Mouse (Mus musculus) CH12.LX (cell line): Measurements from ENCODE around the gene Itln1. TPM values are rescaled to one million over a fixed set of nuclear protein-coding genes. Genes with fewer than 3 reads are reported as not detected.
A peak's percentile ranks its signal among the peaks of the same experiment; 100 is the strongest.

ENCODE experiments used
- DNase-seq: peaks from one replicate; pipeline ENCODE4 v3.0.0-alpha.2; 2013; ENCODE audit errors: extremely low read depth
- H3K27ac ChIP-seq: 2 replicates; pipeline ENCODE4 v1.5.1; 2012; ENCODE audit warnings: low read depth, mild to moderate bottlenecking, control low read depth, moderate library complexity; ENCODE audit not compliant: insufficient read depth
- H3K27me3 ChIP-seq: replicated peaks from 2 replicates; pipeline ENCODE3; 2012; ENCODE audit warnings: inconsistent platforms
- H3K36me3 ChIP-seq, 2 experiments: replicated peaks in 1 of 2; 2 replicates each; pipeline versions ENCODE3 to v1.6.1; 2012; ENCODE audit warnings: inconsistent platforms in 1 of 2, low read length in 1 of 2, mild to moderate bottlenecking in 1 of 2, mixed read lengths in 1 of 2, moderate library complexity in 1 of 2; ENCODE audit not compliant: control insufficient read depth in 1 of 2, insufficient read depth in 1 of 2
- H3K4me1 ChIP-seq, 2 experiments: 2 replicates each; pipeline ENCODE4 v1.6.1; 2012; ENCODE audit warnings: inconsistent platforms in 1 of 2, moderate library complexity in 1 of 2; ENCODE audit not compliant: insufficient read depth in 2 of 2, control insufficient read depth in 1 of 2
- H3K4me2 ChIP-seq: 2 replicates; pipeline ENCODE4 v1.6.1; 2012; ENCODE audit warnings: low read depth, mild to moderate bottlenecking, control low read depth; ENCODE audit not compliant: poor library complexity, insufficient read depth, severe bottlenecking
- H3K4me3 ChIP-seq, 3 experiments: fragments of 150-350 bp in 1 of 3; sonication (generic) in 1 of 3; replicated peaks in 1 of 3; 2 replicates each; pipeline versions ENCODE3 to v1.5.1; 2011 to 2012; ENCODE audit warnings: low read depth in 2 of 3, low read length in 2 of 3, mild to moderate bottlenecking in 2 of 3, moderate library complexity in 2 of 3, control low read depth in 1 of 3, improper control_type of control experiment in 1 of 3, inconsistent platforms in 1 of 3, mixed read lengths in 1 of 3; ENCODE audit not compliant: poor library complexity in 1 of 3
- H3K79me2 ChIP-seq: replicated peaks from 2 replicates; pipeline ENCODE4 v1.6.1; 2012; ENCODE audit warnings: mild to moderate bottlenecking, moderate library complexity; ENCODE audit not compliant: control insufficient read depth, poor library complexity, insufficient read depth, severe bottlenecking; ENCODE audit errors: extremely low read depth
- H3K9ac ChIP-seq: 2 replicates; pipeline ENCODE4 v1.6.1; 2012; ENCODE audit warnings: low read depth, mild to moderate bottlenecking, control low read depth, moderate library complexity; ENCODE audit not compliant: insufficient read depth
- H3K9me3 ChIP-seq: replicated peaks from 2 replicates; pipeline ENCODE3; 2012; ENCODE audit warnings: low read length, inconsistent platforms, mixed read lengths
- BHLHE40 ChIP-seq: IDR thresholded peaks from 2 replicates; pipeline ENCODE4 v1.6.1; 2011; ENCODE audit warnings: mild to moderate bottlenecking, low read depth, low read length, improper control_type of control experiment
- CHD1 ChIP-seq: IDR thresholded peaks from 2 replicates; pipeline ENCODE4 v1.6.1; 2012; ENCODE audit warnings: low read depth, low read length, improper control_type of control experiment, inconsistent platforms
- ELF1 ChIP-seq: IDR thresholded peaks from 2 replicates; pipeline ENCODE4 v1.6.1; 2014; ENCODE audit warnings: low read depth, mild to moderate bottlenecking, inconsistent platforms, low read length, improper control_type of control experiment
- EP300 ChIP-seq: IDR thresholded peaks from 2 replicates; pipeline ENCODE4 v1.6.1; 2011; ENCODE audit warnings: low read length, improper control_type of control experiment
- JUND ChIP-seq: conservative IDR thresholded peaks from 2 replicates; pipeline ENCODE4 v1.6.1; 2011; ENCODE audit warnings: low read depth, low read length, improper control_type of control experiment
- MAFK ChIP-seq: IDR thresholded peaks from 2 replicates; pipeline ENCODE4 v1.6.1; 2011; ENCODE audit warnings: low read length, improper control_type of control experiment; ENCODE audit not compliant: insufficient replicate concordance
- MAZ ChIP-seq: IDR thresholded peaks from 2 replicates; pipeline ENCODE4 v1.6.1; 2012; ENCODE audit warnings: low read depth, mild to moderate bottlenecking, inconsistent platforms, low read length, improper control_type of control experiment, moderate library complexity
- MEF2A ChIP-seq: IDR thresholded peaks from 2 replicates; pipeline ENCODE4 v1.6.1; 2014; ENCODE audit warnings: low read depth, mild to moderate bottlenecking, inconsistent platforms, low read length, improper control_type of control experiment, borderline replicate concordance
- MXI1 ChIP-seq: IDR thresholded peaks from 2 replicates; pipeline ENCODE4 v1.6.1; 2011; ENCODE audit warnings: mild to moderate bottlenecking, low read depth, low read length, improper control_type of control experiment
- NRF1 ChIP-seq: IDR thresholded peaks from 2 replicates; pipeline ENCODE4 v1.6.1; 2014; ENCODE audit warnings: low read depth, mild to moderate bottlenecking, inconsistent platforms, low read length, improper control_type of control experiment, moderate library complexity
- PAX5 ChIP-seq: IDR thresholded peaks from 2 replicates; pipeline ENCODE4 v1.6.1; 2012; ENCODE audit warnings: low read length, inconsistent platforms, mixed read lengths
- POLR2A ChIP-seq: IDR thresholded peaks from 2 replicates; pipeline ENCODE4 v1.6.1; 2011; ENCODE audit warnings: low read depth, mild to moderate bottlenecking, improper control_type of control experiment, low read length
- POLR2AphosphoS2 ChIP-seq: IDR thresholded peaks from 2 replicates; pipeline ENCODE4 v1.6.1; 2011; ENCODE audit warnings: low read depth, low read length, improper control_type of control experiment
- RAD21 ChIP-seq: IDR thresholded peaks from 2 replicates; pipeline ENCODE4 v1.6.1; 2011; ENCODE audit warnings: low read depth, mild to moderate bottlenecking, low read length, improper control_type of control experiment, moderate library complexity
- RCOR1 ChIP-seq: conservative IDR thresholded peaks from 2 replicates; pipeline ENCODE4 v1.6.1; 2012; ENCODE audit warnings: low read depth, mild to moderate bottlenecking, inconsistent platforms, low read length, improper control_type of control experiment
- SMC3 ChIP-seq: IDR thresholded peaks from 2 replicates; pipeline ENCODE4 v1.6.1; 2011; ENCODE audit warnings: low read depth, low read length, improper control_type of control experiment
- TBP ChIP-seq: conservative IDR thresholded peaks from 2 replicates; pipeline ENCODE4 v1.6.1; 2011; ENCODE audit warnings: low read depth, low read length, improper control_type of control experiment
- TCF12 ChIP-seq: IDR thresholded peaks from 2 replicates; pipeline ENCODE4 v1.6.1; 2014; ENCODE audit warnings: low read depth, mild to moderate bottlenecking, inconsistent platforms, low read length, improper control_type of control experiment
- UBTF ChIP-seq: IDR thresholded peaks from 2 replicates; pipeline ENCODE4 v1.6.1; 2012; ENCODE audit warnings: low read depth, mild to moderate bottlenecking, inconsistent platforms, low read length, improper control_type of control experiment, moderate library complexity
- USF1 ChIP-seq: IDR thresholded peaks from 2 replicates; pipeline ENCODE4 v1.6.1; 2014; ENCODE audit warnings: low read depth, mild to moderate bottlenecking, inconsistent platforms, low read length, improper control_type of control experiment
- USF2 ChIP-seq: conservative IDR thresholded peaks from 2 replicates; pipeline ENCODE4 v1.6.1; 2011; ENCODE audit warnings: low read depth, low read length, improper control_type of control experiment
- dilution Hi-C: fragments of 300-500 bp; cut with MboI; formaldehyde crosslinking; loops from 2 replicates; pipeline ENCODE4 v1.14.3; 2020; ENCODE audit warnings: low sequenced_read_pairs; ENCODE audit not compliant: extremely low pct_unique_long_range_greater_than_20kb, extremely low pct_ligation_motif_present
- in situ Hi-C: fragments of 300-500 bp; cut with MboI; formaldehyde crosslinking; loops from 3 replicates; pipeline ENCODE4 v1.14.3; 2019; ENCODE audit warnings: low sequenced_read_pairs, low pct_ligation_motif_present, low pct_unique_long_range_greater_than_20kb, mixed read lengths
- polyA plus RNA-seq: library from polyadenylated mRNA; unstranded; fragments of >175 nt; gene quantifications from 2 replicates; pipeline ENCODE4 v1.2.1, GENCODE M21; 2012; ENCODE audit warnings: low read depth; ENCODE audit not compliant: insufficient read length
- total RNA-seq, 2 experiments: library from RNA; depleted of rRNA; stranded (reverse); fragments of 300-350 nt in 1 of 2; fragments of >200 nt in 1 of 2; gene quantifications; 2 replicates each; pipeline ENCODE4 v1.2.3; 2012 to 2014

Gene Itln1
- total and polyA plus RNA-seq, 3 experiments = not detected

- Histone ChIP-seq H3K36me3 (no peaks in the 10 kb centered on the region), H3K79me2 (no peaks in the 10 kb centered on the region), H3K4me1 (peaks cover 7 to 18% of the 10 kb centered on the region in 2 experiments), H3K4me2 (no peak overlapping the region), H3K9ac (no peak overlapping the region), H3K27me3 (no peaks in the 10 kb centered on the region), H3K27ac (no peak overlapping the region), H3K4me3 (no peak overlapping the region), H3K9me3 (peaks cover 8% of the 10 kb centered on the region)
- TF ChIP-seq BHLHE40 (no peak), USF2 (no peak), JUND (no peak)
- dilution Hi-C loops = no loop called here
- no peak for DNase-seq
- in situ Hi-C loops = loop anchor here (5.0 to 10.0 kb wide), 2 partner anchors 115 to 372 kb away; partner anchors contain the start of gene Klhdc9
Measured at GRCm38 (mm10) chr1:171477123-171477522, 58.0 kb downstream of the Itln1 start.

- H3K4me3 ChIP-seq = no peak overlapping the region
- no peak overlapping the region for H3K9ac ChIP-seq
- no peaks in the 10 kb centered on the region for H3K36me3 ChIP-seq
- no peaks in the 10 kb centered on the region for H3K27me3 ChIP-seq
- no peak overlapping the region for H3K4me2 ChIP-seq
- H3K4me1 ChIP-seq = peaks cover 18 to 41% of the 10 kb centered on the region in 2 experiments
- in situ Hi-C loops = loop anchor here (10.0 kb wide), 1 partner anchor 369 kb away; no protein-coding TSS in a partner anchor
- no peaks in the 10 kb centered on the region for H3K79me2 ChIP-seq
- no peak overlapping the region for H3K27ac ChIP-seq
- no peak for DNase-seq
- dilution Hi-C loops = no loop called here
- H3K9me3 ChIP-seq = no peaks in the 10 kb centered on the region
- TF ChIP-seq RCOR1 (no peak), ELF1 (0 out of 2 replicates have a peak, but pooled peaks have one; percentile 10), MAZ (no peak), MAFK (no peak)
Measured at GRCm38 (mm10) chr1:171473920-171474640, 61.0 kb downstream of the Itln1 start.

GRCm38 (mm10) chr1:171473506-171473905 is 61.6 kb downstream of the Itln1 start:
- Histone ChIP-seq H3K27me3 (no peaks in the 10 kb centered on the region), H3K36me3 (no peaks in the 10 kb centered on the region), H3K4me2 (no peak overlapping the region), H3K4me1 (peaks cover 18 to 42% of the 10 kb centered on the region in 2 experiments), H3K4me3 (no peak overlapping the region), H3K79me2 (no peaks in the 10 kb centered on the region), H3K9me3 (no peaks in the 10 kb centered on the region), H3K9ac (no peak overlapping the region), H3K27ac (no peak overlapping the region)
- no peak for TF ChIP-seq UBTF
- TF ChIP-seq RAD21 = no peak
- no peak for TF ChIP-seq PAX5
- no peak for TF ChIP-seq EP300
- no peak for TF ChIP-seq BHLHE40
- no peak for TF ChIP-seq JUND
- TF ChIP-seq MEF2A = no peak
- TF ChIP-seq CHD1 = no peak
- no peak for TF ChIP-seq POLR2A
- no peak for TF ChIP-seq USF1
- TF ChIP-seq RCOR1 = no peak
- no peak for TF ChIP-seq TBP
- no peak for TF ChIP-seq SMC3
- TF ChIP-seq ELF1 = no peak
- TF ChIP-seq POLR2AphosphoS2 = no peak
- TF ChIP-seq NRF1 = no peak
- TF ChIP-seq TCF12 = no peak
- no peak for TF ChIP-seq MXI1
- dilution Hi-C loops (no loop called here), in situ Hi-C loops (loop anchor here (10.0 kb wide), 1 partner anchor 369 kb away; no protein-coding TSS in a partner anchor)
- DNase-seq = no peak
